Mouse (Mus musculus): ENCODE measurements around the gene Klc2.
A peak's percentile ranks its signal among the peaks of the same experiment; 100 is the strongest.
"Not testable (repeated sequence)": the region's sequence is repeated elsewhere in the genome, so short reads cannot be mapped to it uniquely, and the experiment has no call there.

Klc2 gene

GRCm38 (mm10) chr19:5118384-5118698 lies at the start of gene Klc2:
Klc2 (minus strand) TSS chr19:5118560.
- no peak for DNase-seq (ENCODE audit: low read depth, low spot score)

DNA sequence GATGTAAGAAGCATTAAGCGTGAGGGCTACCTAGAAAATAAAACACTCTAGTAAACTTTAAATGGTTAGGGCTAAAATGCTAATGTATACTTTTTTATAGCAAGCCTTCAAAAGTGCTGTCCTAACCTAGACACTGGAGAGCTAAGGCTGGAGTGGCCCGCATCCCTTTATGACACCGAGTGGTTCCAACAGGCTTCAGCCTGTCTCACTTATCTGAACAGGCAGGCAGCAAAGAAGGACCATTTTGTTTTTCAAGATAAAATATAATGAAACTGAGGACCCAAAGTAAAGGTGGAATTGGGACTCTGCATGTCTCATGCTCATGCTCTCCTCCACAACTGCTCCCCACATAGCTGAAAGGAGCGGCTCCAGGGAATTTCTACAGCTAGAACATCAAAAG lies 49.1 kb upstream of the Klc2 start:
- DNase-seq (ENCODE audit: low read depth, low spot score), result no peak

DNA sequence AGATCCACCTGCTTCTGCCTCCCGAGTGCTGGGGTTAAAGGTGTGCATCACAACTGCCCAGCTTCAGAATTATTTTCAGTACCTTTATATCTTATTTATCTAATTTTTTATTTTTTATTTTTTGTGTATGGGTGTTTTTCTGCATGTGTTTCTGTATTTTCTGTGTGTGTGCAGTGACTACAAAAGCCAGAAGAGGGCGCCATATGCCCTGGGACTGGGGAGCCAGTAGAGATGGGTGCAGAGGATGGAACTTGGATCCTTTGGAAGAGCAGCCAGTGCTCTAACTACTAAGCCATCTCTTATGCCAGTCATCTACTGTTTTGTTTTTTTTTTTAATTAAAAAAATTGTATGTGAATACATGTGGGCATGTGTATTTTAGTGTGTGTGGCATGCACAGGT lies 46.0 kb upstream of the Klc2 start:
- peak; percentile 20 for DNase-seq (ENCODE audit: low read depth, low spot score)

GRCm38 (mm10) chr19:5161913-5162312 lies 43.6 kb upstream of the Klc2 start:
- DNase-seq (ENCODE audit: low read depth, low spot score), result peak; percentile 67

- DNase-seq (ENCODE audit: low read depth, low spot score), result no peak
These were observed 33.9 kb upstream of the Klc2 start for GRCm38 (mm10) chr19:5152261-5152660.

DNA sequence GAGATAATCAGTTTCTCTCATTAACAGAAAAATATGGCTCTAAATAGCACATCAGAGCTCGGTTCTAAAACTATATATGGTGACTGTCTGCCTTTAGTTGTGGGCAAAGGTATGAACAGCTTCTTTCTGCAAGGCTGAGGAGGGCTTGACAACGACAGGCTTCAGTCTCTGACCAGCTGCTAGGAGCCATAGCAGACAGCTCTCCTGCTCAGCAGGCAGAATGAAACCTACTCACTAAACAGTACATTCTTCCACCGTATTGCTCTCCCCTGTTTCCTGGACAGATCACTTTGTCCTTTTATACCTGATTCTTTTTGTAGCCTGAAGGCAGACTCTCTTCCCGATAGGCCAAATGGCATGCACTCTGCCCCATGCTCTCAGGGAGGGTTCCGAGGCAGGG lies 33.4 kb upstream of the Klc2 start:
- DNase-seq (ENCODE audit: low read depth, low spot score), result peak; percentile 40

- peak; percentile 94 for DNase-seq (ENCODE audit: low read depth, low spot score)
These were observed 33.0 kb upstream of the Klc2 start for GRCm38 (mm10) chr19:5151331-5151730.

DNA sequence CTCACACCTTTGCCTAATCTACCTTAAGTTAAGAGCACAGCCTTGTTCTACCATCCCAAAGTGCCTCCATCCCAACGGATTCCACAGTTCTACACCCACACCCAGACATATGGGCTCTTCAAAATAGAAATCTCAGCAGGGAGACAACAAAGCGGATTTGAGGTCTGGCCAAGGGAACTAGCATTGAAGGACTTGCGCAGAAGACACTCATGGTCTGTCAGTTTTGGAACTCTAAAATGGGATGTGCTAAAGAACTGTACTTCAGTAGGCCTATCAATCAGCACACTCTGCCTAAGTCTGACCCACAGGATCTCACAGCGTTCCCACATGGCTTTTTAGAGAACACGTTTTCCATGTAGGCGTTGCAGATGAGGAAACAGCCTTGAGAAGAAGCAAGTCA lies 32.0 kb upstream of the Klc2 start:
- DNase-seq (ENCODE audit: low read depth, low spot score), result peak; percentile 95

DNA sequence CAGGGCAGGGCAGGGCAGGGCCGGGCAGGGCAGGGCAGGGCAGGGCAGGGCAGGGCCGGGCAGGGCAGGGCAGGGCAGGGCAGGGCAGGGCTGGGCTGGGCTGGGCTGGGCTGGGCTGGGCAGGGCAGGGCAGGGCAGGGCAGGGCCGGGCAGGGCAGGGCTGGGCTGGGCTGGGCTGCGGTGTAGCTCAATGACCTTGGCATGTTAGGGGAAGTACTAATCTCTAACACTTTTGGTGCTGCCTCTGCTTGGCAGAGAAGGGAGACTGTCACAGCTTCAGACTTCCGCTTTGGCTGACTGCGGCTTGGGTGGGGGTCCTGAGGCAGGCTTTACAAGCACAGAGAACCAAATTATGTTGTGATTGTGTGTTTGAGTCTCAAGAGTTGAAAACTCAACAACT lies 30.7 kb upstream of the Klc2 start:
- DNase-seq (ENCODE audit: low read depth, low spot score), result not testable (repeated sequence)

GRCm38 (mm10) chr19:5139640-5140039 lies 21.3 kb upstream of the Klc2 start:
- DNase-seq (ENCODE audit: low read depth, low spot score), result peak; percentile 85

DNA sequence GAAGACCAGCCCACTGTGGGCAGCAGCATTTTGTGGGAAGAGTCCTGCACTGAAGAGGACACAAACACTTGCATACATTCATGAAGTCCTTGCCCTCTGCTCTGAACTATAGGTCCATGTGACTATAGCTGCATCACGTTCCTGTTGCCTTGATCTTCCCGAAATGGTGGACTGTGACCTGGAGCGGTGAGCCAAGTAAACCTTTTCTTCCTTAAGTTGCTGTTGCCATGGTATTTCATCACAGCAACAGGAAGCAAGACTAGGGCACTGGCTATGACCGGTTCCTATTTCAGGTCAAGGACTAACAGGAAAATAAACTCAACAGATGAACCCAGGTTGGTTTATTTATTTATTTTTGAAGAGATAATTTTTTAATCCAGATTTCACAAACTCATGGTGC lies 12.9 kb upstream of the Klc2 start:
- no peak for DNase-seq (ENCODE audit: low read depth, low spot score)

- peak; percentile 48 for DNase-seq (ENCODE audit: low read depth, low spot score)
These were observed 11.4 kb upstream of the Klc2 start for GRCm38 (mm10) chr19:5129770-5130169.

DNA sequence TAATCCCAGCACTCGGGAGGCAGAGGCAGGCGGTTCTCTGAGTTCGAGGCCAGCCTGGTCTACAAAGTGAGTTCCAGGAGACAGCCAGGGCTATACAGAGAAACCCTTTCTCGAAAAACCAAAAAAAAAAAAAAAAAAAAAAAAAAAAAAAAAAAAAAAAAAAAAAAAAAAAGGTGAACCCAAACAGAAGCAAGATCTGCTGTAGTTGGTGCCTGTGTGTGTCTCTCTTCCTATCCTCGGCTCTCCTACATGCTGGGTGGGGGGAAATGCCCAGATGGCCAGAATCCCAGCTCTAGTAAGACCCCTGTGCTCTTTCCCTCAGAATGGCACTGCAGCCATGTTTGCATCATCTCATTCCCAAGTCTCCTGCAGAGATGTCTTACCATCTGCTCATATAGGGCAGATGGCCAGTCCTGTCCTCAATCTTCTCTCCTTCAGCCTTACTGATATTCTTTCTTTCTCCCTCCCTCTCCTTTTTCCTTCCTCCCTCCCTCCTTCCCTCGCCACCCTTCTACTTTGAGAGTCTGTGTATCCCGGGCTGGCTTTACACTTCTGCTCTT lies 5.8 kb upstream of the Klc2 start:
- peak; percentile 79 for DNase-seq (ENCODE audit: low read depth, low spot score)

DNA sequence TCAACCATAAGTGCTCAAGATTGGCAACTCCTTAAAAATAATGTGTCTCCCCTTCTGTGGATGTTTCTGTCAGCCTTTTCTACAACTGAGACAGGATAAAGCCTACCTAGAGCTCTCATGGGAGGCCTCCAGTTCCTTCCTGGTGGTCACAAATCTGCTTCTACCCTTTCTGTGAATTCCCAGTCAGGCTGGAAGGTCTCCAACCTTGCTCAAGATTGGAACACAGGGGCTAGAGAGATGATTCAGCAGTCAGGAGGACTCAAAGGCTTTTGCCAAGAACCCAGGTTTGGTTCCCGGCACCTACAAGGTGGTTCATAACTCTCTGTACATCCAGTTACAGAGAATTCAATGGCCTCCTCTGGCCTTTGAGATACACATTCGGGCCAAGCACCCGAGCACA lies 4.9 kb upstream of the Klc2 start:
- no peak for DNase-seq (ENCODE audit: low read depth, low spot score)

DNA sequence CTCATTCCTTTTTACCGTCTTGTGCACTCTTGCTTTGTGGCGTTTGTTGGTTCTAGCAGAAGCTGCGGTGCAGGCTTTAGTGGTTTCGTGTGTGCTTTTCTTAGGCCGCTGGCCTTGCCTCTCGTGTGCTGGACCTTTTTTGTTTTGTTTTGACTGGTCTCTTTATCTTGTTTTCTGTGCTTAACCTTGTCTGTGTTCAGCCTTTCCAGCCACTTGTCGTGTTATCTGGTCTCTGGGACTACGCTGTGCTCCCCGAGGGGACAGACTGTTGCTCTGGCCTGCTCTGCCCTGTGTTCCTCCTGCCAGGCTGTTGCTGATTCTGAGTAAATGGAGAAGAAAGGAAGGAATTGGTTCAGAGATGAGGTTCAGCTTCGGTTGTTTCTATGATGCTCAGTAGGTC lies 4.1 kb upstream of the Klc2 start:
- DNase-seq (ENCODE audit: low read depth, low spot score), result no peak

GRCm38 (mm10) chr19:5117494-5118383 lies 621 bp downstream of the Klc2 start:
- DNase-seq (ENCODE audit: low read depth, low spot score), result peak; percentile 95

- peak; percentile 84 for DNase-seq (ENCODE audit: low read depth, low spot score)
These were observed 4.6 kb downstream of the Klc2 start for GRCm38 (mm10) chr19:5113783-5114182.

DNA sequence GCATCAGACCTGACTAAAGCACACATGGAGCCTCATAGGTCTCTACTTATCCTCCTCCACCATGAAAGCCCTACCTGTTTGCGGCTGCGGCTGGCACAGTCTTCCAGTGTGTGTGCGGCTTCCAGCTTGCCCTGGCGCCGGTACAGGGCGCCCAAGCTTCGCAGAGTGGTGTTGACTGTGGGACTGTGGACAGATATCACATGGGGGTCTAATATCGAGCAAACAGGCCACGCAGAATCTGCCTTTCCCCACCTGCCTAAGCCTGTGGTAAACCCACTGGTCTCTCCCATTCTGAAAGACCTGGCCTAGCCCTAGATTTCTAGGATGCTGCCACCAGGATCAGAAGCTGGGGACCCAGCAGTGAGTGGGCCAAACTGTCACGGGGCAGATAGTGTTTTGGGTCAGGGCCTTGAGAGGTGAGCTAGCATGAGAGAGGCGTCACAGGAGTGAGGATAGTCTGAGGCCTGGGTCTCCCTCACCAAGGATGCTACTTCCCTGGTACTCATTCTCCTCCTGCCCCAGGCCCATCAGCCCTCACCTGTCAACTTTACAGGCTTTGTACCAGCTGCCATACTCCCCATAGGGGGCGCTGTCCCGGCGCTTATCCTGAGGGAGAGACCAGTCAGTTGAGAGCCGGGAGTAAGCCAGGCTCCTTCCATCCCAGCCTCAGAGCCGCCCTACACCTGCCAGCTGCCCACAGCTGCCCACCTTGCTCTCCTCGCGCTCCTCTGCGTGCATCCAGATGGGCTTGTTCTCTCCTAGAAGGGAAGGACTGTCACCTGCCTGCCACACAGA lies 8.5 kb downstream of the Klc2 start:
- peak; percentile 49 for DNase-seq (ENCODE audit: low read depth, low spot score)

GRCm38 (mm10) chr19:5108702-5109101 lies 9.7 kb downstream of the Klc2 start:
- no peak for DNase-seq (ENCODE audit: low read depth, low spot score)

DNA sequence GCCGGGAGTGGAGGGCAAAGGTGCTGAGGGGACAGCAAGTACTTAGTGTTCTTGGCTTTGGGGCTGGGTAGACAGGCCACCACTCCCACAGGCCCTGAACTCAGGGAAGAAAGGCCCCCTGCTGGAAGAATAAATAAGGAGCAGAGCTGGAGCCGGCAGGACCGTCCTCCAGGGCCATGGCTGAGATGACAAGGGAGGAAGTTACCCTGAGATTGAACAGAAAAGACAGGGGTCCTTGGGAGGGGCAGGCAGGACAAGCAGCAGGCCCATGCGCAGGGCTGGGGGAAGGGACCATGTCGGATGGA lies 10.1 kb downstream of the Klc2 start:
- no peak for DNase-seq (ENCODE audit: low read depth, low spot score)

DNA sequence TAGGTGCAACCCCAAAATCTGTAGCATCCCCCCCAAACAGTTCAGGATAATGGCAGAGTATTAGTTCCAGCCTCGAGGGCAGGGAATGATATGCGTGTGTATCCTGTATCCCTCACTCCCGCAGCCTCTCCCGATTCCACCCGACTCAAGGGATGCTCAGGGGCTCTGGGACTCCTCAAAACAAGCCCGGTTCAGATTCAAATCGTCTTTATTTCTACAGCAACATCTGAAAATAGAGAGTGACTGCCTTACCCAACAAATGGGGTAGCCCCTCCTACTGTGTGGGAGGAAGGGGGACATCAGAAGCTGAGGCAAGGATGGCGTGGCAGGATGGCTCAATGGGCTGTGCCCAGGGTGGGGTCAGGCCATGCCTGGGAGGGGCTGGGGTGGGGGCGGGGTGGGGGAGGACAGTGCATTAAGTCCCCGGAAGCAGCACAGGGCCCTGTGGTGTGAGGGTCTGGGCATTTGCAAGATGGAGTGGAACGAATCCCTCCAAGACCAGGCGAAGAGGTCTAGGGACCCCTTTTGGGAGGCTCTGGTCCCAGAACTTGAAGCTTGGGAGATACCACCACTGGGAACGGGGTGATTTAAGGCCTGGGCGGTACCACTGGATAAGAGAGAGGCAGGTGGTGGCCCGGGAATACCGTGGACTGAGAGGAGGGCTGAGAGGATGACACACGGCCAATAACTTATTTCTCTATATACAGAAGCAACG lies 10.6 kb downstream of the Klc2 start:
- DNase-seq (ENCODE audit: low read depth, low spot score), result no peak

- peak; percentile 99 for DNase-seq (ENCODE audit: low read depth, low spot score)
These were observed 11.6 kb downstream of the Klc2 start, which contains the start of gene Rab1b for GRCm38 (mm10) chr19:5106731-5107191. Rab1b (minus strand) TSS chr19:5107072.

All from brain, adult 2 months (tissue).